Mouse (Mus musculus) C2C12 (cell line): ENCODE data around the gene Syn3.

Experiments
- CEBPB ChIP-seq: IDR thresholded peaks from one replicate; pipeline ENCODE4 v1.6.1; 2011; ENCODE audit warnings: low read depth, mild to moderate bottlenecking, control low read depth, moderate library complexity
- CTCF ChIP-seq: IDR thresholded peaks from one replicate; pipeline ENCODE4 v1.5.1; 2011; ENCODE audit not compliant: control insufficient read depth, insufficient read depth, insufficient read length
- FOSL1 ChIP-seq: IDR thresholded peaks from one replicate; pipeline ENCODE4 v1.8.0; 2011; ENCODE audit warnings: mild to moderate bottlenecking, low read length; ENCODE audit not compliant: poor library complexity, insufficient read depth, severe bottlenecking
- MAX ChIP-seq: IDR thresholded peaks from one replicate; pipeline ENCODE4 v1.6.1; 2011; ENCODE audit warnings: mild to moderate bottlenecking, control low read depth
- MYOD1 ChIP-seq: IDR thresholded peaks from one replicate; pipeline ENCODE4 v1.6.1; 2011; ENCODE audit warnings: low read depth; ENCODE audit not compliant: control insufficient read depth, insufficient read length
- MYOG ChIP-seq: IDR thresholded peaks from one replicate; pipeline ENCODE4 v1.6.1; 2011; ENCODE audit not compliant: control insufficient read depth, insufficient read length; ENCODE audit errors: extremely low read depth
- USF1 ChIP-seq: IDR thresholded peaks from one replicate; pipeline ENCODE4 v1.6.1; 2011; ENCODE audit warnings: low read depth, mild to moderate bottlenecking, control low read depth, moderate library complexity

GRCm38 (mm10) chr10:86301117-86301490 lies 197.6 kb downstream of the Syn3 start:
- TF ChIP-seq CTCF = no peak
- no peak for TF ChIP-seq MAX
- no peak for TF ChIP-seq USF1
- TF ChIP-seq MYOG = no peak
- no peak for TF ChIP-seq FOSL1
- no peak for TF ChIP-seq MYOD1
- no peak for TF ChIP-seq CEBPB
